Mouse (Mus musculus) G1E (cell line): Measurements from ENCODE around the gene Rbm47.

Experiments used
- CTCF ChIP-seq: IDR thresholded peaks from 2 replicates; pipeline ENCODE4 v1.5.1; 2012; ENCODE audit warnings: low read depth, low read length, inconsistent platforms, mixed read lengths
- GATA1 ChIP-seq: IDR thresholded peaks from 2 replicates; pipeline ENCODE4 v1.6.1; 2012; ENCODE audit warnings: borderline replicate concordance, low read length, inconsistent platforms, mixed read lengths
- GATA2 ChIP-seq: IDR thresholded peaks from 2 replicates; pipeline ENCODE4 v1.6.1; 2012; ENCODE audit warnings: low read depth, low read length, inconsistent platforms, borderline replicate concordance
- POLR2AphosphoS5 ChIP-seq: IDR thresholded peaks from 2 replicates; pipeline ENCODE4 v1.6.1; 2012; ENCODE audit warnings: low read depth, low read length, inconsistent platforms; ENCODE audit not compliant: insufficient replicate concordance
- TAL1 ChIP-seq: conservative IDR thresholded peaks from 2 replicates; pipeline ENCODE4 v1.6.1; 2012; ENCODE audit warnings: low read depth, low read length, inconsistent platforms, mixed read lengths

- TF ChIP-seq CTCF: no peak
- no peak for TF ChIP-seq TAL1
- no peak for TF ChIP-seq GATA1
- TF ChIP-seq POLR2AphosphoS5: no peak
- no peak for TF ChIP-seq GATA2
Measured at GRCm38 (mm10) chr5:66085478-66085877, 87.4 kb downstream of the Rbm47 start.
